Mouse (Mus musculus) cortical plate, adult 2 months (tissue): ENCODE measurements around the gene Gm3095. TPM values are rescaled to one million over a fixed set of nuclear protein-coding genes. Genes with fewer than 3 reads are reported as not detected.
"Not testable (repeated sequence)": the region's sequence is repeated elsewhere in the genome, so short reads cannot be mapped to it uniquely, and the experiment has no call there.

ENCODE experiments used
- H3K27ac ChIP-seq: fragments of 200-500 bp; 2 replicates; pipeline ENCODE4 v1.5.1; 2012; ENCODE audit warnings: low read length, control low read depth, inconsistent platforms; ENCODE audit not compliant: insufficient read depth
- H3K4me1 ChIP-seq: fragments of 200-500 bp; 2 replicates; pipeline ENCODE4 v1.6.1; 2011; ENCODE audit warnings: low read length; ENCODE audit not compliant: control insufficient read depth, insufficient read depth
- H3K4me3 ChIP-seq: fragments of 200-500 bp; 2 replicates; pipeline ENCODE4 v1.5.1; 2011; ENCODE audit warnings: mild to moderate bottlenecking, low read length, control low read depth; ENCODE audit not compliant: insufficient read depth
- polyA plus RNA-seq: library from polyadenylated mRNA; depleted of rRNA; stranded (reverse); fragments of >200 nt; gene quantifications from 2 replicates; pipeline ENCODE4 v1.2.3, GENCODE M21; 2012; rRNA removed

Gene Gm3095
- 0.35 and 0.66 TPM in 2 replicates for polyA plus RNA-seq

DNA sequence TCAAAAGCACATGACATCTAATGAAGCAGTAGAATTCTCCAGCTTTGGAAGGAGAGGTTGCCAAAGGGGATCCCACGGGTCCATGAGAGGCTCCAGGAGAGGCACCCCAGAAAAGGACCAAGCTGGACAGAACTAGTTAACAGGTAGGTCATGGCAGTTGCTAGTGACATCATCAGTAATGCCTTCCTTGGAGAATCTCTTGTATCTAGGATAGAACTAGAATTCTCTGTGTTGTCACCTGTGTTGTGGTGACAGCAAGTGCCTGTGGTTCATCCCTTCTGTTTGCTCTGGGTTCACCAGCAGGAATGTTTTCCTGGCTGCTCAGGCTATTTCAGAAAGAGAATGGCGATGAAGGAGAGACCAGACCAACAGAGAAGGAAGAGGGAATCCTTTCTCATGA, at the start of gene Gm3095:
Gm3095 (plus strand) TSS at position 301 of the 400 bp plus-strand sequence.
- not testable (repeated sequence) for H3K4me1 ChIP-seq, H3K27ac ChIP-seq, H3K4me3 ChIP-seq

DNA sequence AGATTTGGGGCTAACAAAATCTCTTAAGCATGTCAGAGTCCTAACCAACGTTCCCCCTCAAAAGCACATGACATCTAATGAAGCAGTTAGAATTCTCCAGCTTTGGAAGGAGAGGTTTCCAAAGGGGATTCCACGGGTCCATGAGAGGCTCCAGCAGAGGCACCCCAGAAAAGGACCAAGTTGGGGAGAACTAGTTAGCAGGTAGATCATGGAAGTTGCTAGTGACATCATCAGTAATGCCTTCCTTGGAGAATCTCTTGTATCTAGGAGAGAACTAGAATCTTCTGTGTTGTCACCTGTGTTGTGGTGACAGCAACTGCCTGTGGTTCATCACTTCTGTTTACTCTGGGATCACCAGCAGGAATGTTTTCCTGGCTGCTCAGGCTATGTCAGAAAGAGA, 31.9 kb upstream of the Gm3095 start, which contains the start of gene Gm3029:
Gm3029 (plus strand) TSS at position 301 of the 400 bp plus-strand sequence.
- H3K4me1 ChIP-seq, H3K27ac ChIP-seq, H3K4me3 ChIP-seq: not testable (repeated sequence)

DNA sequence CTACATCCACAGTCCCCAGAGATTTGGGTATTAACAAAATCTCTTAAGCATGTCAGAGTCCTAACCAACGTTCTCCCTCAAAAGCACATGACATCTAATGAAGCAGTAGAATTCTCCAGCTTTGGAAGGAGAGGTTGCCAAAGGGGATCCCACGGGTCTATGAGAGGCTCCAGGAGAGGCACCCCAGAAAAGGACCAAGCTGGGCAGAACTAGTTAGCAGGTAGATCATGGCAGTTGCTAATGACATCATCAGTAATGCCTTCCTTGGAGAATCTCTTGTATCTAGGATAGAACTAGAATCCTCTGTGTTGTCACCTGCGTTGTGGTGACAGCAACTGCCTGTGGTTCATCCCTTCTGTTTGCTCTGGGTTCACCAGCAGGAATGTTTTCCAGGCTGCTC, 34.7 kb downstream of the Gm3095 start, which contains the start of gene Gm3099:
Gm3099 (plus strand) TSS at position 301 of the 400 bp plus-strand sequence.
- H3K27ac ChIP-seq, H3K4me3 ChIP-seq, H3K4me1 ChIP-seq: not testable (repeated sequence)

Other genes with a start within 250 kb of the Gm3095 start
- 1.5 TPM in 2 replicates for gene Gm3002, start 153.5 kb upstream of the Gm3095 start, polyA plus RNA-seq
- gene Gm3033, start 117.3 kb upstream of the Gm3095 start, polyA plus RNA-seq: 0.15 TPM in 1 of 2 replicates, not detected in the other
- 0.15 TPM in 1 of 2 replicates, not detected in the other for gene Gm2916, start 79.4 kb upstream of the Gm3095 start, polyA plus RNA-seq
- not detected in 2 replicates for gene Gm3029, start 31.8 kb upstream of the Gm3095 start, polyA plus RNA-seq
- not detected in 2 replicates for gene Gm3099, start 34.8 kb downstream of the Gm3095 start, polyA plus RNA-seq
- 0.17 and 0.25 TPM in 2 replicates for gene Gm5796, start 60.4 kb downstream of the Gm3095 start, polyA plus RNA-seq
- gene Gm3115, start 120.6 kb downstream of the Gm3095 start, polyA plus RNA-seq: not detected in 2 replicates
- 0.90 and 1.1 TPM in 2 replicates for gene Gm8108, start 147.0 kb downstream of the Gm3095 start, polyA plus RNA-seq
- not detected in 2 replicates for gene Gm3127, start 201.5 kb downstream of the Gm3095 start, polyA plus RNA-seq
- gene Gm2974, start 219.0 kb downstream of the Gm3095 start, polyA plus RNA-seq: 0.81 and 1.1 TPM in 2 replicates